Mouse (Mus musculus) lung, embryonic 14.5 days (tissue): Measurements from ENCODE around the gene Psmb1. TPM values are rescaled to one million over a fixed set of nuclear protein-coding genes. Genes with fewer than 3 reads are reported as not detected.

Experiments used
- ATAC-seq: fragments of 200-750 bp; cut with Nextera tagmentation; 2 replicates; pipeline ENCODE4 v1.8.0; 2017; ENCODE audit warnings: mild to moderate bottlenecking, moderate TSS enrichment, moderate library complexity; ENCODE audit not compliant: insufficient read depth
- DNase-seq: peaks from one replicate; pipeline ENCODE4 v3.0.0-alpha.2; 2015
- H3K27ac ChIP-seq: fragments of 300-500 bp; sonication (generic); 2 replicates; pipeline ENCODE4 v1.5.1; 2014; ENCODE audit warnings: low read depth, mild to moderate bottlenecking, moderate library complexity
- H3K27me3 ChIP-seq: fragments of 300-500 bp; sonication (generic); 2 replicates; pipeline ENCODE4 v1.6.1; 2014; ENCODE audit warnings: low read length, control low read depth; ENCODE audit not compliant: insufficient read depth
- H3K36me3 ChIP-seq: fragments of 300-500 bp; sonication (generic); 2 replicates; pipeline ENCODE4 v1.6.1; 2014; ENCODE audit warnings: control low read depth; ENCODE audit not compliant: insufficient read depth
- H3K4me1 ChIP-seq: fragments of 300-500 bp; sonication (generic); 2 replicates; pipeline ENCODE4 v1.6.1; 2014; ENCODE audit warnings: antibody characterized with exemption, control low read depth; ENCODE audit not compliant: insufficient read depth
- H3K4me2 ChIP-seq: fragments of 300-500 bp; sonication (generic); 2 replicates; pipeline ENCODE4 v1.6.1; 2014; ENCODE audit warnings: mild to moderate bottlenecking
- H3K4me3 ChIP-seq: fragments of 300-500 bp; sonication (generic); 2 replicates; pipeline ENCODE4 v1.5.1; 2014; ENCODE audit warnings: low read depth, low read length
- H3K9ac ChIP-seq: fragments of 300-500 bp; sonication (generic); 2 replicates; pipeline ENCODE4 v1.6.1; 2014
- H3K9me3 ChIP-seq: fragments of 300-500 bp; sonication (generic); 2 replicates; pipeline ENCODE4 v1.6.1; 2016; ENCODE audit warnings: low read depth, low read length, control low read depth
- CTCF ChIP-seq: IDR thresholded peaks from 2 replicates; pipeline ENCODE4 v1.5.1; 2016; ENCODE audit warnings: antibody characterized with exemption, low read depth
- whole genome bisulfite sequencing: fragments of 180-500 bp; shearing (Covaris S2); extraction: QIAGEN DNeasy Blood & Tissue Kit; methylation state at CpG from one replicate; pipeline ENCODE4 v1.1.7; 2014; 5-methylcytosine and 5-hydroxymethylcytosine counted together
- polyA plus RNA-seq: library from polyadenylated mRNA; unstranded; fragments of >200 nt; fragmentation: Nextera tagmentation; extraction: Ambion mirVana; gene quantifications from 2 replicates; pipeline ENCODE4 v1.2.1, GENCODE M21; 2014

Psmb1 gene
- polyA plus RNA-seq, 1 experiment from 2014 or later = 268 TPM

GRCm38 (mm10) chr17:15429451-15429850 lies 70.1 kb downstream of the Psmb1 start:
- ATAC-seq = no peak
- 81% methylated on average over 6 of the region's 6 CpGs for WGBS
- Histone ChIP-seq H3K36me3 (peaks cover 57% of the 10 kb centered on the region), H3K4me3 (no peak overlapping the region), H3K9me3 (no peaks in the 10 kb centered on the region), H3K27ac (no peak overlapping the region), H3K4me2 (no peak overlapping the region), H3K4me1 (no peaks in the 10 kb centered on the region), H3K9ac (no peak overlapping the region), H3K27me3 (no peaks in the 10 kb centered on the region)
- DNase-seq = no peak
- no peak for TF ChIP-seq CTCF

GRCm38 (mm10) chr17:15425931-15426330 lies 73.6 kb downstream of the Psmb1 start:
- TF ChIP-seq CTCF = no peak
- H3K9ac ChIP-seq = no peak overlapping the region
- 90% methylated on average over 3 of the region's 3 CpGs for WGBS
- DNase-seq = no peak
- no peak overlapping the region for H3K4me2 ChIP-seq
- H3K9me3 ChIP-seq = no peaks in the 10 kb centered on the region
- no peak for ATAC-seq
- no peak overlapping the region for H3K27ac ChIP-seq
- no peaks in the 10 kb centered on the region for H3K4me1 ChIP-seq
- H3K36me3 ChIP-seq = peaks cover 74% of the 10 kb centered on the region
- H3K4me3 ChIP-seq = no peak overlapping the region
- H3K27me3 ChIP-seq = no peaks in the 10 kb centered on the region

Other genes with a start within 250 kb of the Psmb1 start
- 3.1 and 3.4 TPM in 2 replicates for gene Dll1, start 122.9 kb downstream of the Psmb1 start, polyA plus RNA-seq
- gene Fam120b, start 103.5 kb downstream of the Psmb1 start, polyA plus RNA-seq = 25.0 and 26.6 TPM in 2 replicates
- gene Tbp, start 137 bp upstream of the Psmb1 start, polyA plus RNA-seq = 53.6 and 53.8 TPM in 2 replicates
- 34.2 and 39.2 TPM in 2 replicates for gene Pdcd2, start 27.6 kb upstream of the Psmb1 start, polyA plus RNA-seq
- 0.57 and 0.97 TPM in 2 replicates for gene Prdm9, start 64.6 kb upstream of the Psmb1 start, polyA plus RNA-seq
- 40.7 and 42.2 TPM in 2 replicates for gene Chd1, start 205.2 kb upstream of the Psmb1 start, polyA plus RNA-seq